Mouse (Mus musculus): Measurements from ENCODE around the gene Dyrk1b.
"Not testable (repeated sequence)": the region's sequence is repeated elsewhere in the genome, so short reads cannot be mapped to it uniquely, and the experiment has no call there.

DNA sequence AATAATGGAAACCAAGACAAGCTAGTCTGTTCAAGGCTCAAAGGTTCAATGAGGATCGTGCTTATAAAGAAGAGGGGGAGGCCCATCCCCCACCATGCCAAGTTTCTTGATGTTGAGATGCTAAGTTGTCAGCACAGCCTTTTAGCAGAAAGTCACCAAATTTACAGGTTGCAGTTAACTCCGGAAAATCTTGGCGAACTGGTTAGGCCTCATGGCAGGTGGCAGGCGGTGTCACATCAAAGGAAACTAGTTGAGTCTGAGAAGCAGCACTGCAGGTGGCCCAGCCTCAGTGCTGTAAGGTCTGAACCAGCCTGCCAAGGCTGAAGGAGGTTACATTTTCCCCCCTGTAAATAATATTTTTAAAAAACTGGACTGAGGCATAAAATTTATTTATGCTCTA lies 47.6 kb downstream of the Dyrk1b start:
- TF ChIP-seq GATA1, TAL1 (IDR thresholded peaks at IDR 0.05; ENCODE audit: low read length): not testable (repeated sequence)
